Mouse (Mus musculus) midbrain, embryonic 16.5 days (tissue): ENCODE results near the gene Scaf8. TPM values are rescaled to one million over a fixed set of nuclear protein-coding genes. Genes with fewer than 3 reads are reported as not detected.
A peak's percentile ranks its signal among the peaks of the same experiment; 100 is the strongest.
"Not testable (repeated sequence)": the region's sequence is repeated elsewhere in the genome, so short reads cannot be mapped to it uniquely, and the experiment has no call there.

Experiments
- ATAC-seq: fragments of 200-750 bp; cut with Nextera tagmentation; 2 replicates; pipeline ENCODE4 v1.8.0; 2017; ENCODE audit warnings: moderate TSS enrichment
- H3K27ac ChIP-seq: fragments of 300-500 bp; sonication (generic); 2 replicates; pipeline ENCODE4 v1.5.1; 2014; ENCODE audit warnings: mild to moderate bottlenecking, low read length, mixed read lengths
- H3K27me3 ChIP-seq: fragments of 300-500 bp; sonication (generic); 2 replicates; pipeline ENCODE4 v1.6.1; 2014; ENCODE audit warnings: low read depth, low read length, mixed read lengths; ENCODE audit not compliant: control insufficient read depth, insufficient read depth
- H3K36me3 ChIP-seq: fragments of 300-500 bp; sonication (generic); 2 replicates; pipeline ENCODE4 v1.6.1; 2014; ENCODE audit warnings: mild to moderate bottlenecking, low read length, moderate library complexity, mixed read lengths; ENCODE audit not compliant: control insufficient read depth, insufficient read depth
- H3K4me1 ChIP-seq: fragments of 300-500 bp; sonication (generic); 2 replicates; pipeline ENCODE4 v1.6.1; 2014; ENCODE audit warnings: mild to moderate bottlenecking, low read length, mixed read lengths; ENCODE audit not compliant: control insufficient read depth, insufficient read depth
- H3K4me2 ChIP-seq: fragments of 300-500 bp; sonication (generic); 2 replicates; pipeline ENCODE4 v1.6.1; 2014; ENCODE audit warnings: mild to moderate bottlenecking, low read length, mixed read lengths
- H3K4me3 ChIP-seq: fragments of 300-500 bp; sonication (generic); 2 replicates; pipeline ENCODE4 v1.5.1; 2014; ENCODE audit warnings: low read depth, mild to moderate bottlenecking, low read length, moderate library complexity, mixed read lengths
- H3K9ac ChIP-seq: fragments of 300-500 bp; sonication (generic); 2 replicates; pipeline ENCODE4 v1.6.1; 2014; ENCODE audit warnings: low read depth, low read length, mixed read lengths
- H3K9me3 ChIP-seq: fragments of 300-500 bp; sonication (generic); replicated peaks from 2 replicates; pipeline ENCODE4 v1.6.1; 2014; ENCODE audit warnings: mild to moderate bottlenecking, low read length, mixed read lengths; ENCODE audit not compliant: control insufficient read depth, poor library complexity, severe bottlenecking
- WGBS: fragments of 180-500 bp; shearing (Covaris S2); extraction: QIAGEN DNeasy Blood & Tissue Kit; methylation state at CpG from one replicate; pipeline ENCODE4 v1.1.7; 2014; 5-methylcytosine and 5-hydroxymethylcytosine counted together
- polyA plus RNA-seq: library from polyadenylated mRNA; unstranded; fragments of >200 nt; fragmentation: Nextera tagmentation; extraction: Ambion mirVana; gene quantifications from 2 replicates; pipeline ENCODE4 v1.2.1, GENCODE M21; 2015

Gene Scaf8
- 14.5 and 16.7 TPM in 2 replicates for polyA plus RNA-seq

DNA sequence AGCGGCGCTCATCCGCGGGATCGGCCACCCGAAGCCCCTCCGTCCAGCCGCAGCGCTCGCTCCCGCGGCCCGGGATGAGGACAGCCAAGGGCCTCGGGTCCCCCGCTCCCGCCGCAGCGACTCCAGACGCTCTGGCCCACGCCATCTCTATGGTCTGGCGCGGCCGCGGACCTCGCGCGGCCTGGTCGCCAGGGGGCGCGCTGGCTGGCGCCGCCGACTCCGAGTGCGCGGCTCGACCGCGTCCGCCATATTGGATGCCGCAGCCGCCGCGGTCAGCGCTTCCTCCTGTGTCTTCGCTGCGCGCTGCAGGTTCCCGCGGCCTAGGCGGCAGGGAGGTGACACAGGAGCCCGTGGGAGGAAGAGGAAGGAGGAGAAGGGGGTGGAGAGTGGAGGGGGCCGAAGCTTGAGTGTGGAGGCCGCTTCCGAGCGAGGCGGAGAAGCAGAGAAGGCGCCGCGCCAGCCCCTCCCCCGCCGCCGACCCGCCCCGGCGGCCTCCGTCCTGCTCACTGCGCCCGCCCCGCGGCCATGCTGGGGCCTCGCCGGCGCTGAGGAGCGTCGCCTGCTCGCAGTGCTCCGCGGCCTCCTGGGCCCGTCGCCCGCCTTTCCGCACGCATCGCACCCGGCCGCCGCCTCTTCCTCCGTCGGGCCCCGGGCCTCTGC, at the start of gene Scaf8:
TSS of gene Scaf8 (plus strand) at position 253 of the 660 bp plus-strand sequence.
- peak within 1 kb of the TSS; percentile 97 for H3K4me3 ChIP-seq
- peak within 1 kb of the TSS; percentile 96 for H3K9ac ChIP-seq
- H3K27ac ChIP-seq: peak within 1 kb of the TSS; percentile 99
- peaks cover 33% of the 10 kb centered on the region for H3K4me1 ChIP-seq
- H3K36me3 ChIP-seq: no peaks in the 10 kb centered on the region
- peak within 1 kb of the TSS; percentile 80 for H3K4me2 ChIP-seq
- peak; percentile 95 for ATAC-seq
- 0% methylated on average over 73 of the region's 91 CpGs for WGBS
- no peaks in the 10 kb centered on the region for H3K9me3 ChIP-seq
- H3K27me3 ChIP-seq: no peaks in the 10 kb centered on the region

DNA sequence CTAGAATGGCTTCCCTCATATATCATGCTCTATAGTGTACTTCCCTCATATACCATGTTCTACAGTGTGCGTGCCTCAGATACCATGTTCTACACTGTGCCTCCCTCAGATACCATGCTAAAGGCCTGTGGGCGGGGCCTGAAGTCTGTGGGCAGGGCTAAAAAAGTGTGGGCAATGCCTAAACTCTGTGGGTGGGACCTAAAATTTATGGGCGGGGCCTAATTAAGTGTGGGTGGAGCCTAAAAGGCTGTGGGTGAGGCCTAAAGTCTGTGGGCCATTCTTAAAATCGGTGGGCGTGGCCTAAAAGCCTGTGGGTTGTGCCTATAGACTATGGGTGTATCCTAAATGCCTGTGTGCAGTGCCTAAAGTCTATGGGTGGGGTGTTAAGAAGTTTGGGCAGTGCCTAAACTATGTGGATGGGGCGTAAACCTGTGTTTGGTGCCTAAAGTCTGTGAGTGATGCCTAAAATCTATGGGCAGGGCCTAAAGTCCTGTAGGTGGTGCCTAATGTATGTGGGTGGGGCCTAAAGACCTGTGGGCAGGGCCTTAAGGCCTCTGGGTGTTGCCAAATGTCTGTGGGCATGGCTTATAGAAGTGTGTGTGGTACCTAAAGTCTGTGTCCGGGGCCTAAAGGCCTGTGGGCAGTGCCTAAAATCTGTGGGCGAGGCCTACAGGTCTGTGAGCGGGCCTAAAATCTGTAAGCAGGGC, 39.5 kb upstream of the Scaf8 start:
- H3K4me3 ChIP-seq: no peak overlapping the region
- no peaks in the 10 kb centered on the region for H3K27me3 ChIP-seq
- no peaks in the 10 kb centered on the region for H3K4me1 ChIP-seq
- H3K9me3 ChIP-seq: peaks cover 3% of the 10 kb centered on the region; the same call in 1 of the 2 replicates
- H3K27ac ChIP-seq: no peak overlapping the region
- H3K36me3 ChIP-seq: peaks cover 52% of the 10 kb centered on the region
- no peak overlapping the region for H3K4me2 ChIP-seq
- no peak for ATAC-seq
- 93% methylated on average over 9 of the region's 9 CpGs for WGBS
- no peak overlapping the region for H3K9ac ChIP-seq

DNA sequence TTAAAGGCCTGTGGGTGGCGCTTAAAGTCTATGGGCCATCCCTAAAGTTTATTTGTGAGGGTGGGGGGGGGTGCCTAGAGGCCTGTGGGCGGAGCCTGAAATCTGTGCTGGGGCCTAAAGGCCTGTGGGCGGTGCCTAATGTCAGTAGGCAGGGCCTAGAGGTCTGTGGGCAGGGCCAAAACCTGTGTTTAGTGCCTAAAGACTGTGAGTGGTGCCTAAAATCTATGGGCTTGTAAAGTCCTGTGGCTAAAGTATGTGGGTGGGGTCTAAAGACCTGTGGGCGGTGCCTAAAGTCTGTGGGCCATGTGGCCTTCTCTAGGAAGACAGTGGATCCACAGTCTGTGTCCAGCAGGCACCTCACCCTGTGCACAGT, 38.9 kb upstream of the Scaf8 start:
- Histone ChIP-seq H3K9me3 (peaks cover 3% of the 10 kb centered on the region; the same call in 1 of the 2 replicates), H3K27me3 (no peaks in the 10 kb centered on the region), H3K27ac (no peak overlapping the region), H3K9ac (no peak overlapping the region), H3K4me1 (no peaks in the 10 kb centered on the region), H3K36me3 (peaks cover 47% of the 10 kb centered on the region), H3K4me2 (no peak overlapping the region), H3K4me3 (no peak overlapping the region)
- WGBS: 97% methylated on average over 4 of the region's 4 CpGs
- ATAC-seq: no peak

DNA sequence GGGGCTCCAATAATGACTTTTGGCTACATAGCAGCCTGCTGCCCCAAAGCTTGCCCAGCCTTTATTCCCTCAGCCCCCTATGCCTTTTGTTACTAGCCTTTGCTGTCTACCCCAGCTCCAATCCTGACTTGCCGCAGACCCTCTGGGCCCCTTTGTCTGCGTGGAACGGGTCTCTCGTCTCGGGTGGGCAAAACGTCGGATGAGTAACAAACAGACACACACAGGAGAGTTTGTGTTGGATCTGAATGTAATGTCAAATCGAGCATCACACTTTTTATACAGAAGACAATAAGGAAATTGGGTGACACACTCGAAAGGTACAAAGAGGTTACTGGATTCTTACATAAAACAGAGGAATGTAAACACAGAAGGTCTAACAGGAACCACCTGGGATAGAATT, 36.8 kb upstream of the Scaf8 start:
- 92% methylated on average over 9 of the region's 9 CpGs for WGBS
- H3K9ac ChIP-seq, H3K27ac ChIP-seq, H3K4me3 ChIP-seq, H3K27me3 ChIP-seq, H3K4me2 ChIP-seq, ATAC-seq, H3K9me3 ChIP-seq, H3K4me1 ChIP-seq: not testable (repeated sequence)
- peaks cover 27% of the 10 kb centered on the region for H3K36me3 ChIP-seq

DNA sequence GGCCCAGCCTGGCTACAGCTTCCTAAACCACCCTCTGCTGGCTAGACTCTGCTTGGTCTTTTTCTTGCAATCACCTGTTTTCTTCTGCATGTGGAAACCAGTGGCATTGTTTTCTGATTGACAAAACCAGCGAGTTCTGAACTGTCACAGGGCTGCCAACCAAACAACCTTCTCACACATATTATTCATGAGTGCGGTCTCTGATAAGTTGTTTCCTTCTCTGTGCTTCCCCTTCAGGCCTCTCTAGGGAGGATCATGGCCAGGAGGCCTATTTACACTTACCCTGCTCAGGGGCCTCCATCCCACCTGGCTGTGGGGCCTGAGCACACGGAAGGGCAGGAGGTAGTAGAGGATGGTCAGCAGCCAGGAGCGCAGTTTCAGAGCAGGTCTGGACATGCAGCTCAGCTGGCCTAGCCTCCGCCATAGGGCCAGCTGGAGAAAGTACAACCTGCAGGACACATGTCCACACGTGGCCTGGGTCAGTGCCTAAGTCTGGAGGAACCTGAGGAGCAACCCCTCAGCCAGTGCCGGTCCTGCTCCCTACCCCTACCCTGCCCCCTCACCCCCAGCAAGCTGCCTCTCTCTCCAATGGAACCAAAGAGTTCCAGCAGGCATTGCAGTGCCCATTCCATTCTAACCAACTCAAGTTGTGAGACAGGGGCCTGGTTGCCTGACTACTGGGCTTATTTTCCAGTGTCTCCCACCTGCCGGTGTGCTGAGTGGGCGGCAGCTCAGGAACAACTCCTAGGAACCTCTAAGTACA, 34.0 kb upstream of the Scaf8 start:
- not testable (repeated sequence) for H3K9ac ChIP-seq

DNA sequence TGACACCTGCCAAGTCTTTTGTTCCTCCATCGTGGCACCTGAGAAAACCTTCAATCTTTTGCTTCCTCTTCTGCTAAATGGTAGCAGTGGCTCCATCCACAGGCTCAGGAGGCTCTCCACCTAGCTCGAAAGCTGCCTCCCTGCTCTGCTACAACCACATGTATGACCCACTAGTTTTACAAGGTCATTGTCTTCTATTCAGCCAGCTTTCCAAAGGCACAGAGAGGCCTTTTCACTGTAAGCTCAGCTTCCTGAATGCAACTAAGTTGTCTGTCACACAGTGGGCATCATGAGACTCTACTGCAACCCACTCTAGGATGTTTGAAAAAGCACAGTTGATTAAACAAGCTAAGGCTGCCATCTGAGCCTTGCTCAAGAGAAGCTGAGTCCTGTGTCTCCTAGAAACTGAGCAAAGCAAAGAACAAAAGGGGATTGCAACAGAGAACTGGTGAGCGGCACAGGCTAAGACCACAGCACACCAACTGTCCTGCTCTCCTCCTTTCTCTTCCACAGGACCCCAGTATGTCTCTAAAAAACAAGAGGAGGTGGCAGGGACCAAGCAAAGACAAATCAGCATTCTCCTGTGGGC, 33.2 kb upstream of the Scaf8 start:
- not testable (repeated sequence) for H3K4me2 ChIP-seq, H3K4me3 ChIP-seq, H3K9ac ChIP-seq, H3K27ac ChIP-seq, H3K27me3 ChIP-seq, H3K4me1 ChIP-seq, H3K9me3 ChIP-seq, H3K36me3 ChIP-seq
- 86% methylated on average over 2 of the region's 3 CpGs for WGBS
- peak; percentile 19 for ATAC-seq

More for the DNA sequence above, 34.0 kb upstream of the Scaf8 start:
- not testable (repeated sequence) for H3K27me3 ChIP-seq, H3K36me3 ChIP-seq, H3K4me1 ChIP-seq, H3K9me3 ChIP-seq, ATAC-seq, H3K4me3 ChIP-seq, H3K4me2 ChIP-seq, H3K27ac ChIP-seq
- WGBS: 89% methylated on average over 7 of the region's 9 CpGs

DNA sequence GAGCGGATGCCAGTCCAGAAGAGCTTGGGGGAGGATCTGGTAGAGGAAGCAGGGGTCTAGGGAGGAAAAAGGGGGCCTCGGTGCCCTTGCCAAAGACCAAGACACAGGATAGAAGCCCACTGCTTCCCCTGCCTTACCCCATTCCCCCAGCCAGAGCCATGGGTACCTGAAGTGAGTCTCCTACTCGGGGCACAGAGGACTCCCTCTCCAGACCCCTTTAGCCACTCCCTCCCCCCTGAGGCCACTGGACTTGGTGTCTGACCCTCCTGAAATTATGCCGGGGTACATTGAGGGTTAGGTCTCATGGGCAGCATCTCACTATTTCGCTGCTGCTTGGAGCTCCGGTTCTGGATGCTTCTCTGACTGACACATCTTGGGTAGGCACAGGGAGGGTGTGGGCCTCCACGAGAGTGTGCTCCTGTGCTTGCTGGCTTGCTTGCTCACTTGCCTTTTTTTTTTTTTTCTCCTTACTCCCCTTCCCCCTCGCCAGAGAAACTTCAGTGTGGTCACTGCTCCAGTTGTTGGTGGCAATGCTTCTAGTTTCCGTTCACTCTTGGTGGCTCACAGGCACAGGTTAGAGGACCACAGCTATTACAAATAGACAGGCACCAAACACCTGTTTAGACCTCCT, 32.5 kb upstream of the Scaf8 start:
- H3K4me3 ChIP-seq: peak overlapping the region; percentile 50
- H3K4me1 ChIP-seq, H3K9ac ChIP-seq, H3K27me3 ChIP-seq, H3K27ac ChIP-seq, H3K36me3 ChIP-seq, H3K9me3 ChIP-seq: not testable (repeated sequence)
- peak; percentile 56 for ATAC-seq
- 82% methylated on average over 6 of the region's 9 CpGs for WGBS
- peak overlapping the region; percentile 39 for H3K4me2 ChIP-seq

DNA sequence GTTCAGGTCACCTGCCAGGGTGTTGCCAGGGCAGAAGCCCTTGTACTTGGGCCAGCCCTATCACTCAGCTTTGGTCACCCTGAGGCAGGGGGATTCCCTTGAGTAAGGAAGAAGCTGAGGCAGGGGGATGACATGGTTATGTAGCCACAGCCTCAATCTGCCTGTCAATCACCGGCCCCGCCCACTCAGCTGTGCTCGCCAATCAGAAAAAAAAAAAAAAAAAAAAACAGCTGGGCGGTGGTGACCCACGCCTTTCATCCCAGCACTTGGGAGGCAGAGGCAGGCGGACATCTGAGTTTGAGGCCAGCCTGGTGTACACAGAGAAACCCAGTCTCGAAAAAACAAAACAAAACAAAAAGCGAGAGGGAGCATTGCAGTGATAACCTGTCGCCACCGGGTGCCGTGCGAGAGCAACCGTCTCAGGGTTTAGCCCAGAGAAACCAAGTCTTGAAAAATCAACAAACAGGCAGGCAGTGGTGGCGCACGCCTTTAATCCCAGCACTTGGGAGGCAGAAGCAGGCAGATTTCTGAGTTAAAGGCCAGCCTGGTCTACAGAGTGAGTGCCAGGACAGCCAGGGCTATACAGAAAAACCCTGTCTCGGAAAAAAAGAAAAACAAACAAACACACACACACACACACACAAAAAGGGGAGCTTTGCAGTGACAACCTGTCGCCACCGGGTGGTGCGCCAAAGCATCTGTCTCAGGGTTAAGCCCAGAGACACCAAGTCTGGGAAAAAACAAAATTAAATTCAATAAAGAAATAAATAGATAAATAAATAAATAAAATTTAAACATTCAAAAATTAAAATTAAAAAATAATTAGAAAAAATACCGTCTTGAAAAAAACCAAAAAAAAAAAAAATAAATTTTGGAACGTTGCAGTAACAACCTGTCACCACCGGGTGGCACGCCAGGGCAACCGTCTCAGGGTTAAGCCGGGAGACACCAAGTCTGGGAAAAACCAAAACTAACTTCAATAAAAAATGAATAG, 31.7 kb upstream of the Scaf8 start:
- H3K9ac ChIP-seq: peak overlapping the region; percentile 25; the same call in 1 of the 2 replicates
- peak overlapping the region; percentile 17; the same call in 1 of the 2 replicates for H3K27ac ChIP-seq
- not testable (repeated sequence) for H3K36me3 ChIP-seq, H3K4me1 ChIP-seq, H3K9me3 ChIP-seq, H3K27me3 ChIP-seq
- H3K4me2 ChIP-seq: peak overlapping the region; percentile 39
- peak; percentile 2; the same call in 1 of the 2 replicates for ATAC-seq
- H3K4me3 ChIP-seq: peak overlapping the region; percentile 50
- WGBS: 2% methylated on average over 25 of the region's 25 CpGs
